Mouse (Mus musculus) adrenal gland, adult 18-20 months (tissue): ENCODE data around the gene Eif2b2. TPM values are rescaled to one million over a fixed set of nuclear protein-coding genes. Genes with fewer than 3 reads are reported as not detected.
A peak's percentile ranks its signal among the peaks of the same experiment; 100 is the strongest.

Experiments used
- DNase-seq, 2 experiments: peaks; one replicate each; pipeline ENCODE4 v3.0.0; 2021 to 2022; ENCODE audit warnings: low spot score in 2 of 2
- microRNA-seq, 2 experiments: library from miRNA; unstranded; fragments of <30 nt; microRNA quantifications; one replicate each; pipeline ENCODE4 v1.2.0; 2021; ENCODE audit warnings: borderline number of aligned reads in 2 of 2
- total RNA-seq, 2 experiments: library from RNA; stranded (reverse); gene quantifications; 1 replicate in 1 of 2; 2 replicates in 1 of 2; pipeline ENCODE4 v1.2.3; 2021

Eif2b2 gene
- total RNA-seq, 2 experiments from 2014 or later, result 61.9 to 77.9 TPM

- DNase-seq, result no peak
These were observed 18.3 kb downstream of the Eif2b2 start for GRCm38 (mm10) chr12:85237553-85237952.

GRCm38 (mm10) chr12:85252083-85252482, 32.8 kb downstream of the Eif2b2 start:
- no peak for DNase-seq

- DNase-seq, result no peak
These were observed 36.9 kb downstream of the Eif2b2 start for GRCm38 (mm10) chr12:85256074-85256751.

- DNase-seq, result no peak
These were observed 37.8 kb downstream of the Eif2b2 start for GRCm38 (mm10) chr12:85257008-85257639.

GRCm38 (mm10) chr12:85262489-85262888, 43.2 kb downstream of the Eif2b2 start:
- no peak for DNase-seq

GRCm38 (mm10) chr12:85263190-85263589, 43.9 kb downstream of the Eif2b2 start:
- DNase-seq, result no peak

GRCm38 (mm10) chr12:85264531-85264930, 45.2 kb downstream of the Eif2b2 start:
- no peak for DNase-seq

GRCm38 (mm10) chr12:85264940-85265339, 45.7 kb downstream of the Eif2b2 start:
- no peak for DNase-seq

GRCm38 (mm10) chr12:85266248-85266647, 47.0 kb downstream of the Eif2b2 start:
- no peak for DNase-seq

GRCm38 (mm10) chr12:85269821-85270220, 50.5 kb downstream of the Eif2b2 start:
- no peak for DNase-seq

- DNase-seq, result peak; percentile 78 to 81
These were observed 51.0 kb downstream of the Eif2b2 start, which contains the start of gene Mlh3 for GRCm38 (mm10) chr12:85270319-85270718. Gene Mlh3 (minus strand): TSS chr12:85270599.

- no peak for DNase-seq
These were observed 52.0 kb downstream of the Eif2b2 start for GRCm38 (mm10) chr12:85271132-85271842.

GRCm38 (mm10) chr12:85271843-85272206, 52.5 kb downstream of the Eif2b2 start:
- no peak for DNase-seq

GRCm38 (mm10) chr12:85273508-85273907, 54.2 kb downstream of the Eif2b2 start:
- DNase-seq, result no peak

Small RNAs within 50 kb of the gene (microRNA-seq; reads per million reads assigned to microRNA genes)
- gene Mir6938, result 0 to 0.61 reads per million in 2 experiments

Other genes with a start within 250 kb of the Eif2b2 start
- gene Fcf1, start 248.6 kb upstream of the Eif2b2 start, total RNA-seq, result 10 to 100 TPM; 83.5 to 86.1 TPM
- 10 to 100 TPM; 32.0 to 33.0 TPM for gene Arel1, start 248.6 kb upstream of the Eif2b2 start, total RNA-seq
- gene Ylpm1, start 223.2 kb upstream of the Eif2b2 start, total RNA-seq, result 10 to 100 TPM; 39.4 to 46.1 TPM
- gene Prox2, start 108.7 kb upstream of the Eif2b2 start, total RNA-seq, result 1 to 10 TPM; 2.5 to 4.1 TPM
- 100 to 1,000 TPM; 364 to 483 TPM for gene Dlst, start 108.6 kb upstream of the Eif2b2 start, total RNA-seq
- 1 to 10 TPM in 1 of 2 experiments, under 1 TPM in 1; 0.80 to 1.3 TPM for gene Rps6kl1, start 68.2 kb upstream of the Eif2b2 start, total RNA-seq
- 1 to 10 TPM in 1 of 2 experiments, under 1 TPM in 1; 0.30 to 1.4 TPM for gene Pgf, start 41.7 kb upstream of the Eif2b2 start, total RNA-seq
- 1 to 10 TPM; 8.0 to 9.2 TPM for gene Mlh3, start 51.1 kb downstream of the Eif2b2 start, total RNA-seq
- gene Acyp1, start 69.0 kb downstream of the Eif2b2 start, total RNA-seq, result 10 to 100 TPM; 30.1 to 37.4 TPM
- gene Zc2hc1c, start 69.1 kb downstream of the Eif2b2 start, total RNA-seq, result 1 to 10 TPM; 1.8 to 2.1 TPM
- 10 to 100 TPM; 90.7 to 95.5 TPM for gene Nek9, start 119.9 kb downstream of the Eif2b2 start, total RNA-seq
- gene Tmed10, start 155.4 kb downstream of the Eif2b2 start, total RNA-seq, result 100 to 1,000 TPM; 234 to 328 TPM